Mouse (Mus musculus): ENCODE data around the gene Sik2.

DNA sequence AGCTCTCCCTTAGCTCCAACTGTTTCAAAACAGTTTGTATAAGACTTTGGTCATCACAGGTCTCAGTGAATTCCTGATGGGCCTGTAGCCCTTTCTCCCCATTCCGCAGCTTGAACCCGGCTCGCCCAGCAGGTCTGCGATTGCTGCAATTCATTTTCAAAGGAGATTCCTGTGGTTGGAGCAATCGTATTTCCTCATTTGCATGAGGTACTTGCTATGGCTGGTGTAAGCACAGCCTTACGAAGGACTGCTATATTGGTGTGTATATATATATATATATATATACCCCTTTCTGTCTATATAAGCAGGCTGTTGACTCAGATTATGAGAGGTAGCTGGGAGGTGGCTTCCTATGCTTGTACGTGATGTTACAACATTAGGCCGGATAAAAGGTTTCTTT lies 23.4 kb upstream of the Sik2 start:
- TF ChIP-seq CHD2 (IDR thresholded peaks at IDR 0.05; ENCODE audit: low read depth, low read length) = no peak
- no peak for TF ChIP-seq ZNF384 (IDR thresholded peaks at IDR 0.05; ENCODE audit: low read depth, low read length)
- TF ChIP-seq MAFK (IDR thresholded peaks at IDR 0.05; ENCODE audit: insufficient read depth, low read depth, low read length) = no peak
- no peak for TF ChIP-seq HCFC1 (IDR thresholded peaks at IDR 0.05; ENCODE audit: borderline replicate concordance, insufficient read depth, low read length)
- TF ChIP-seq ZC3H11A (IDR thresholded peaks at IDR 0.05; ENCODE audit: borderline replicate concordance, low read depth, low read length) = no peak

Measured in ES-E14 (cell line).